Mouse (Mus musculus): ENCODE measurements at regions not wholly inside any gene's neighbourhood (a gene's known extent, or its start where the extent isn't known, plus 50 kb on each side); places are given as distances from the start of the nearest gene placed in this dataset.

DNA sequence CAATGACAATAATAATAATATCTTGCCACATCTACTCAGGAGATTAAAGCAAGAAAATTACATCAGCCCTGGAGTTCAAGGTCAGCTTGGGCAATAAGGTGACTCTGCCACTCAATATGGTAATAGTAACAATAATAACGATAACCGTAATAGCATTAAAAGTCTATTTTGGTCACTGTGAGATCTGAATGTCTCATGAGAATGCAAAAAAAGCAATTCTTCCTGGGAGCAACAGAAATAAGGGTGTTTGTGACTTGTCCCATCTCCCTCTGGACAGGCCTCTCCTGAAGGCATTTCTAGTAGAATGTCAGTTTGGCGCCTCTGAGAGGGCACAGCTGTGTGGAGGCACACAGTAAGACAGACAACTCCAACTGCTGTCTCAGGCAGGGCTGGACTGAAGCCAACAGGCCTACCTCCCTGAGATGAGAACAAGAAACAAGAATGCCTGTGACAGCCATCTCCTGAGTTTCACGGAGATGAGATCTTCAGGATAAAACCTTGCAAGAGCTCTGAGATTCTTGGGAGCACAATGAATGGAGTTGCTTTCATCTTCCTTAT is 109.8 kb upstream of the Nebl start:
- H3K9ac ChIP-seq (ENCODE audit: insufficient read depth, low read depth) = no peak overlapping the region
- H3K79me2 ChIP-seq (replicated peaks; ENCODE audit: control insufficient read depth, extremely low read depth, insufficient read depth, poor library complexity, severe bottlenecking) = no peaks in the 10 kb centered on the region
- H3K4me2 ChIP-seq (ENCODE audit: insufficient read depth, low read depth, poor library complexity, severe bottlenecking) = no peak overlapping the region
- H3K27ac ChIP-seq (ENCODE audit: insufficient read depth, low read depth) = no peak overlapping the region
- H3K27me3 ChIP-seq (replicated peaks) = no peaks in the 10 kb centered on the region
- in situ Hi-C loops (cut with MboI; ENCODE audit: low pct_ligation_motif_present, low pct_unique_long_range_greater_than_20kb, low sequenced_read_pairs) = loop anchor here (10.0 to 25.0 kb wide), 2 partner anchors 204 to 416 kb away; no protein-coding TSS in a partner anchor
- dilution Hi-C loops (cut with MboI; ENCODE audit: extremely low pct_ligation_motif_present, extremely low pct_unique_long_range_greater_than_20kb, low sequenced_read_pairs) = no loop called here
- no peak for DNase-seq (ENCODE audit: extremely low read depth)
- H3K9me3 ChIP-seq (replicated peaks; ENCODE audit: low read length) = no peaks in the 10 kb centered on the region
- no peak overlapping the region for H3K4me3 ChIP-seq (replicated peaks in 1 of 3; ENCODE audit: low read depth in 2 of 3, low read length in 2 of 3, poor library complexity in 1 of 3)
- H3K36me3 ChIP-seq (replicated peaks in 1 of 2; ENCODE audit: control insufficient read depth in 1 of 2, insufficient read depth in 1 of 2, low read length in 1 of 2) = no peaks in the 10 kb centered on the region
- TF ChIP-seq ELF1 (IDR thresholded peaks at IDR 0.05; ENCODE audit: low read depth, low read length) (no peak), MAZ (IDR thresholded peaks at IDR 0.05; ENCODE audit: low read depth, low read length) (no peak), EP300 (IDR thresholded peaks at IDR 0.05; ENCODE audit: low read length) (no peak), IRF4 (IDR thresholded peaks at IDR 0.05; ENCODE audit: low read depth, low read length) (no peak), KAT2A (IDR thresholded peaks at IDR 0.05; ENCODE audit: insufficient replicate concordance, low read length) (no peak)
- peaks cover 0 to 13% of the 10 kb centered on the region in 2 experiments; a peak in 2 of 4 replicates for H3K4me1 ChIP-seq (ENCODE audit: control insufficient read depth in 1 of 2, insufficient read depth in 2 of 2)

DNA sequence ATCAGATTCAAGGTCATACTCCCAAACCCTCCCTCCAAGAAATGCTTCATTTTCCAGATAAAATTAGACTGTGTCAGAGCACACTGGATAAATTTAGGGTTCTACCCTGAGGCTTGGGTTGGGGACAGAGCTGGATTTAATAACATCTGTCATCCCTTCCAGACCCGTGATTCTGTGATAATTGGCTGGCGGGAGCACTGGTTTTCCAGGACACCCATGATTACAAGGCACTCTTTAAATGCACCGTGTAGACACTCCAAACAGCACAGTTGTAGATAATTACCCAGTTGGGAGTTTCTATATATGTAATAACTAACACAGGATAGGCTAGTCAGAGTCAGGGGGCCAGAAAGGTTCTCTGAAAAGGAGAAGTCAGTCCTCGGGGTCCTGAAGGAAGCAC is 108.4 kb upstream of the Nebl start:
- no peak for DNase-seq (ENCODE audit: extremely low read depth)
- Histone ChIP-seq H3K9me3 (replicated peaks; ENCODE audit: low read length) (no peaks in the 10 kb centered on the region), H3K79me2 (replicated peaks; ENCODE audit: control insufficient read depth, extremely low read depth, insufficient read depth, poor library complexity, severe bottlenecking) (no peaks in the 10 kb centered on the region), H3K4me3 (replicated peaks in 1 of 3; ENCODE audit: low read depth in 2 of 3, low read length in 2 of 3, poor library complexity in 1 of 3) (no peak overlapping the region), H3K9ac (ENCODE audit: insufficient read depth, low read depth) (no peak overlapping the region), H3K27ac (ENCODE audit: insufficient read depth, low read depth) (no peak overlapping the region), H3K4me2 (ENCODE audit: insufficient read depth, low read depth, poor library complexity, severe bottlenecking) (no peak overlapping the region), H3K27me3 (replicated peaks) (no peaks in the 10 kb centered on the region), H3K36me3 (replicated peaks in 1 of 2; ENCODE audit: control insufficient read depth in 1 of 2, insufficient read depth in 1 of 2, low read length in 1 of 2) (no peaks in the 10 kb centered on the region), H3K4me1 (ENCODE audit: control insufficient read depth in 1 of 2, insufficient read depth in 2 of 2) (peaks cover 0 to 2% of the 10 kb centered on the region in 2 experiments; a peak in 1 of 4 replicates)
- dilution Hi-C loops (cut with MboI; ENCODE audit: extremely low pct_ligation_motif_present, extremely low pct_unique_long_range_greater_than_20kb, low sequenced_read_pairs) (no loop called here), in situ Hi-C loops (cut with MboI; ENCODE audit: low pct_ligation_motif_present, low pct_unique_long_range_greater_than_20kb, low sequenced_read_pairs) (loop anchor here (10.0 to 25.0 kb wide), 2 partner anchors 202 to 415 kb away; no protein-coding TSS in a partner anchor)
- TF ChIP-seq ZNF384 (IDR thresholded peaks at IDR 0.05; ENCODE audit: low read depth, low read length) = no peak
- no peak for TF ChIP-seq NRF1 (IDR thresholded peaks at IDR 0.05; ENCODE audit: low read depth, low read length)
- no peak for TF ChIP-seq KAT2A (IDR thresholded peaks at IDR 0.05; ENCODE audit: insufficient replicate concordance, low read length)
- TF ChIP-seq IRF4 (IDR thresholded peaks at IDR 0.05; ENCODE audit: low read depth, low read length) = no peak

DNA sequence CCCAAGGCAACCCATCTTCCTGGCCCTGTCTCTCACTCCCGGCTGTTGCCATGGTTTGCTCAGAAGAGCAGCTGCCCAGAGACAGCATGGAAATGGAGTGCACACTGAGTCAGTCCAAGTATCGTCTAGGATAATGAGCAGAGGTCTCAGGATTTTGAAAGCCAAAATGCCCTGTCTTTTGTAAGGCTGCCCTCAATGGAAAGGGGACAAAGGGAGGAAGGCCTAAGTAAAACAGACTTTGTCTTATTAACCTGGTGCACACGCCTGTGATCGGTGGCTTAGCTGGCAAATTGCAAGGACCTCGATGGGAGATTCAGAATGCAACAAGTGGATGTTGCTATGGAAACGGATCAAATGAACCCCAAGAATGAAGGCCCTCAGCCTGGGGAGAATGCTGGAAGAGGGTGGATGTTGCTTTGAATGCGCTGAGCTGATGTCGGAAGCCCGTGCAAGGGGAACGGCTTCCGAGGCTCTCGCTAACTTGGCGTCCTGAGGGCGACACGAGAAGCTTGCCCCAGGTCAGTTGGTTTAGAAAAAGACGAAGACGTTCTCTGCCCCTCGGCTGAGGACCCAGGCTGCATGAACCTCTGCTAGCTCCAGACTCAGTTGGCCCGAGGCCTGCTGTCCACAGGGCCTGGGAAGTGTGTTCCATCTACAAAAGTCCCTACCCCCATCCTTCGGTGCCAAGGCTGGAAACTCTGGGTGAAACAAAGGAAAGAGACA is 107.8 kb upstream of the Nebl start:
- in situ Hi-C loops (cut with MboI; ENCODE audit: low pct_ligation_motif_present, low pct_unique_long_range_greater_than_20kb, low sequenced_read_pairs) (loop anchor here (25.0 kb wide), 1 partner anchor 202 kb away; no protein-coding TSS in a partner anchor), dilution Hi-C loops (cut with MboI; ENCODE audit: extremely low pct_ligation_motif_present, extremely low pct_unique_long_range_greater_than_20kb, low sequenced_read_pairs) (no loop called here)
- Histone ChIP-seq H3K36me3 (replicated peaks in 1 of 2; ENCODE audit: control insufficient read depth in 1 of 2, insufficient read depth in 1 of 2, low read length in 1 of 2) (no peaks in the 10 kb centered on the region), H3K27ac (ENCODE audit: insufficient read depth, low read depth) (no peak overlapping the region), H3K27me3 (replicated peaks) (no peaks in the 10 kb centered on the region), H3K4me2 (ENCODE audit: insufficient read depth, low read depth, poor library complexity, severe bottlenecking) (no peak overlapping the region), H3K79me2 (replicated peaks; ENCODE audit: control insufficient read depth, extremely low read depth, insufficient read depth, poor library complexity, severe bottlenecking) (no peaks in the 10 kb centered on the region), H3K4me3 (replicated peaks in 1 of 3; ENCODE audit: low read depth in 2 of 3, low read length in 2 of 3, poor library complexity in 1 of 3) (no peak overlapping the region), H3K9me3 (replicated peaks; ENCODE audit: low read length) (no peaks in the 10 kb centered on the region), H3K9ac (ENCODE audit: insufficient read depth, low read depth) (no peak overlapping the region), H3K4me1 (ENCODE audit: control insufficient read depth in 1 of 2, insufficient read depth in 2 of 2) (no peaks in the 10 kb centered on the region)
- TF ChIP-seq MAZ (IDR thresholded peaks at IDR 0.05; ENCODE audit: low read depth, low read length) (no peak), SIN3A (IDR thresholded peaks at IDR 0.05; ENCODE audit: low read length) (no peak)
- DNase-seq (ENCODE audit: extremely low read depth) = no peak
